Mouse (Mus musculus) ES-E14 (cell line): ENCODE results near the gene Abcg8.

Experiments used
- CHD2 ChIP-seq: IDR thresholded peaks from 2 replicates; pipeline ENCODE4 v1.6.1; 2014; ENCODE audit warnings: mild to moderate bottlenecking, low read depth, low read length, inconsistent platforms
- HCFC1 ChIP-seq: IDR thresholded peaks from 2 replicates; pipeline ENCODE4 v1.6.1; 2012; ENCODE audit warnings: low read length, inconsistent platforms, borderline replicate concordance; ENCODE audit not compliant: insufficient read depth
- MAFK ChIP-seq: IDR thresholded peaks from 2 replicates; pipeline ENCODE4 v1.6.1; 2014; ENCODE audit warnings: mild to moderate bottlenecking, low read depth, low read length, inconsistent platforms; ENCODE audit not compliant: insufficient read depth
- ZC3H11A ChIP-seq: IDR thresholded peaks from 2 replicates; pipeline ENCODE4 v1.6.1; 2012; ENCODE audit warnings: low read depth, mild to moderate bottlenecking, inconsistent platforms, low read length, borderline replicate concordance
- ZNF384 ChIP-seq: IDR thresholded peaks from 2 replicates; pipeline ENCODE4 v1.6.1; 2012; ENCODE audit warnings: low read depth, low read length, inconsistent platforms

DNA sequence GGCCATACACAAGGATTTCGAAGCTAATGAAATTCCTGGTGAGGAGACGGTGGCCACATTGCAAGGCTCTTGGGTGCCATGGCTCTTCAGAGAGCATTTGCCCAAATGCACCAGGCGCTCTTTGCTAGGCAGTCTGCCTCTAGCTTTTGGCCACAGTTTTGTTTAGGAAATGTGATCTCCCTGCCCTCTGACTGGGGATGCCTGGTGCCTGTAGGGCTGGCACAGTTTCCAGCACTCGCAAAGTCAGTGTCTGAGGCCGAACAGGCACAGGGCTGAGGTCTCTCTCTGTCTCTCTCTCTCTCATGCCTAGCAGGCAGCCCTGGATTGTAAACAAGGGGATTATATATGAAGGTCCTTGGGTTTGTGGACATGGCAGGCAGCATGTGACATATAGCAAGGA is 14.0 kb downstream of the Abcg8 start:
- no peak for TF ChIP-seq CHD2
- no peak for TF ChIP-seq ZC3H11A
- TF ChIP-seq HCFC1: no peak
- no peak for TF ChIP-seq ZNF384
- no peak for TF ChIP-seq MAFK
